Mouse (Mus musculus) liver, embryonic 11.5 days (tissue): ENCODE measurements around the gene Ccdc84. TPM values are rescaled to one million over a fixed set of nuclear protein-coding genes. Genes with fewer than 3 reads are reported as not detected.
"Not testable (repeated sequence)": the region's sequence is repeated elsewhere in the genome, so short reads cannot be mapped to it uniquely, and the experiment has no call there.

Source experiments
- ATAC-seq: fragments of 200-750 bp; cut with Nextera tagmentation; replicated peaks from 2 replicates; pipeline ENCODE4 v1.8.0; 2017; ENCODE audit warnings: moderate number of reproducible peaks, mild to moderate bottlenecking, moderate TSS enrichment, moderate library complexity; ENCODE audit not compliant: low FRiP score
- DNase-seq: peaks from one replicate; pipeline ENCODE4 v3.0.0-alpha.2; 2017; ENCODE audit warnings: low spot score
- H3K27ac ChIP-seq: fragments of 300-500 bp; sonication (generic); 2 replicates; pipeline ENCODE4 v1.5.1; 2014; ENCODE audit warnings: mild to moderate bottlenecking, low read depth, low read length, control low read depth
- H3K27me3 ChIP-seq: fragments of 300-500 bp; sonication (generic); replicated peaks from 2 replicates; pipeline ENCODE4 v1.6.1; 2014; ENCODE audit warnings: low read length, mixed read lengths; ENCODE audit not compliant: control insufficient read depth, insufficient read depth
- H3K36me3 ChIP-seq: fragments of 300-500 bp; sonication (generic); 2 replicates; pipeline ENCODE4 v1.6.1; 2014; ENCODE audit warnings: mild to moderate bottlenecking, low read length, moderate library complexity, mixed read lengths; ENCODE audit not compliant: control insufficient read depth, insufficient read depth
- H3K4me1 ChIP-seq: fragments of 300-500 bp; sonication (generic); replicated peaks from 2 replicates; pipeline ENCODE4 v1.6.1; 2014; ENCODE audit warnings: low read length, mixed read lengths; ENCODE audit not compliant: control insufficient read depth, insufficient read depth
- H3K4me2 ChIP-seq: fragments of 300-500 bp; sonication (generic); 2 replicates; pipeline ENCODE4 v1.6.1; 2014; ENCODE audit warnings: mild to moderate bottlenecking, control low read depth, moderate library complexity
- H3K4me3 ChIP-seq: fragments of 300-500 bp; sonication (generic); 2 replicates; pipeline ENCODE4 v1.5.1; 2014; ENCODE audit warnings: low read depth, low read length, control low read depth
- H3K9ac ChIP-seq: fragments of 300-500 bp; sonication (generic); 2 replicates; pipeline ENCODE4 v1.6.1; 2014; ENCODE audit warnings: low read depth, low read length, control low read depth
- H3K9me3 ChIP-seq: fragments of 300-500 bp; sonication (generic); 2 replicates; pipeline ENCODE4 v1.6.1; 2016; ENCODE audit warnings: low read length, inconsistent platforms, mixed read lengths; ENCODE audit not compliant: control insufficient read depth
- WGBS: fragments of 180-500 bp; shearing (Covaris S2); extraction: QIAGEN DNeasy Blood & Tissue Kit; methylation state at CpG from one replicate; pipeline ENCODE4 v1.1.7; 2014; 5-methylcytosine and 5-hydroxymethylcytosine counted together
- polyA plus RNA-seq: library from polyadenylated mRNA; unstranded; fragments of >200 nt; fragmentation: Nextera tagmentation; extraction: Ambion mirVana; gene quantifications from 2 replicates; pipeline ENCODE4 v1.2.1, GENCODE M21; 2014

The Ccdc84 gene
- polyA plus RNA-seq, 1 experiment from 2014 or later = 26.1 TPM

GRCm38 (mm10) chr9:44412306-44412705 lies 6.1 kb downstream of the Ccdc84 start:
- peak; percentile 17; the same call in 1 of the 2 replicates for ATAC-seq
- Histone ChIP-seq H3K4me2 (no peak overlapping the region), H3K9ac (no peak overlapping the region), H3K4me1 (peaks cover 2% of the 10 kb centered on the region), H3K9me3 (no peaks in the 10 kb centered on the region), H3K36me3 (peaks cover 34% of the 10 kb centered on the region), H3K27me3 (no peaks in the 10 kb centered on the region), H3K4me3 (no peak overlapping the region), H3K27ac (peak overlapping the region; percentile 62)
- no peak for DNase-seq
- 43% methylated on average over 4 of the region's 4 CpGs for WGBS

GRCm38 (mm10) chr9:44411601-44412130 lies 6.7 kb downstream of the Ccdc84 start:
- peaks cover 2% of the 10 kb centered on the region for H3K4me1 ChIP-seq

GRCm38 (mm10) chr9:44410647-44411336 lies 7.6 kb downstream of the Ccdc84 start:
- no peak for DNase-seq
- Histone ChIP-seq H3K4me3 (peak overlapping the region; percentile 6; the same call in 1 of the 2 replicates), H3K9ac (no peak overlapping the region), H3K27me3 (no peaks in the 10 kb centered on the region), H3K36me3 (peaks cover 33% of the 10 kb centered on the region), H3K27ac (peak overlapping the region; percentile 25; the same call in 1 of the 2 replicates), H3K4me1 (peaks cover 2% of the 10 kb centered on the region), H3K9me3 (no peaks in the 10 kb centered on the region), H3K4me2 (peak overlapping the region; percentile 17)
- no peak for ATAC-seq
- WGBS = 83% methylated on average over 2 of the region's 2 CpGs

More at GRCm38 (mm10) chr9:44411601-44412130, 6.7 kb downstream of the Ccdc84 start:
- Histone ChIP-seq H3K4me3 (no peak overlapping the region), H3K27me3 (no peaks in the 10 kb centered on the region), H3K9ac (no peak overlapping the region), H3K27ac (no peak overlapping the region), H3K36me3 (peaks cover 34% of the 10 kb centered on the region), H3K4me2 (no peak overlapping the region), H3K9me3 (no peaks in the 10 kb centered on the region)
- DNase-seq = no peak
- ATAC-seq = no peak
- WGBS = 90% methylated on average over 1 of the region's 1 CpGs

- H3K9ac ChIP-seq = peak overlapping the region; percentile 97
- H3K4me2 ChIP-seq = peak overlapping the region; percentile 74
- not testable (repeated sequence) for ATAC-seq, H3K4me1 ChIP-seq, DNase-seq, H3K27me3 ChIP-seq, H3K9me3 ChIP-seq
- 54% methylated on average over 9 of the region's 9 CpGs for WGBS
- peak overlapping the region; percentile 91 for H3K4me3 ChIP-seq
- peaks cover 44% of the 10 kb centered on the region for H3K36me3 ChIP-seq
- H3K27ac ChIP-seq = peak overlapping the region; percentile 71
Measured at GRCm38 (mm10) chr9:44408693-44409092, 9.7 kb downstream of the Ccdc84 start.

GRCm38 (mm10) chr9:44407752-44408097 lies 10.6 kb downstream of the Ccdc84 start:
- H3K27me3 ChIP-seq = no peaks in the 10 kb centered on the region
- H3K4me1 ChIP-seq = peaks cover 5% of the 10 kb centered on the region
- H3K36me3 ChIP-seq = peaks cover 44% of the 10 kb centered on the region
- no peak for DNase-seq
- WGBS = 1% methylated on average over 24 of the region's 24 CpGs
- H3K27ac ChIP-seq = peak overlapping the region; percentile 71
- ATAC-seq = no peak; the same call in 1 of the 2 replicates
- peak overlapping the region; percentile 97 for H3K9ac ChIP-seq
- no peaks in the 10 kb centered on the region for H3K9me3 ChIP-seq
- peak overlapping the region; percentile 74 for H3K4me2 ChIP-seq
- peak overlapping the region; percentile 91 for H3K4me3 ChIP-seq

- no peaks in the 10 kb centered on the region for H3K27me3 ChIP-seq
- H3K36me3 ChIP-seq = peaks cover 49% of the 10 kb centered on the region
- peak within 1 kb of the TSS; percentile 97 for H3K9ac ChIP-seq
- no peaks in the 10 kb centered on the region for H3K9me3 ChIP-seq
- DNase-seq (peak; percentile 98), ATAC-seq (peak; percentile 94)
- H3K4me1 ChIP-seq = peaks cover 5% of the 10 kb centered on the region
- peak within 1 kb of the TSS; percentile 74 for H3K4me2 ChIP-seq
- peak within 1 kb of the TSS; percentile 91 for H3K4me3 ChIP-seq
- H3K27ac ChIP-seq = peak within 1 kb of the TSS; percentile 71
- under 1% methylated on average over 51 of the region's 51 CpGs for WGBS
Measured at GRCm38 (mm10) chr9:44406906-44407751, 11.2 kb downstream of the Ccdc84 start, which contains the start of the genes Rps25 and Trappc4. TSS of gene Rps25 (plus strand) at chr9:44407139. TSS of gene Trappc4 (minus strand) at chr9:44407600.

GRCm38 (mm10) chr9:44405011-44405410 lies 13.4 kb downstream of the Ccdc84 start:
- peaks cover 58% of the 10 kb centered on the region for H3K36me3 ChIP-seq
- 82% methylated on average over 3 of the region's 3 CpGs for WGBS
- H3K27ac ChIP-seq = no peak overlapping the region

GRCm38 (mm10) chr9:44401081-44401480 lies 17.3 kb downstream of the Ccdc84 start:
- DNase-seq (no peak), ATAC-seq (no peak)
- WGBS = 90% methylated on average over 4 of the region's 4 CpGs
- H3K36me3 ChIP-seq = peaks cover 47% of the 10 kb centered on the region
- H3K27ac ChIP-seq = no peak overlapping the region
- no peaks in the 10 kb centered on the region for H3K27me3 ChIP-seq
- H3K9ac ChIP-seq = no peak overlapping the region
- H3K4me2 ChIP-seq = no peak overlapping the region
- H3K9me3 ChIP-seq = no peaks in the 10 kb centered on the region
- H3K4me3 ChIP-seq = no peak overlapping the region
- peaks cover 17% of the 10 kb centered on the region for H3K4me1 ChIP-seq

More at GRCm38 (mm10) chr9:44405011-44405410, 13.4 kb downstream of the Ccdc84 start:
- no peak overlapping the region for H3K4me3 ChIP-seq
- H3K27me3 ChIP-seq = no peaks in the 10 kb centered on the region
- no peaks in the 10 kb centered on the region for H3K9me3 ChIP-seq
- H3K4me1 ChIP-seq = peaks cover 3% of the 10 kb centered on the region
- ATAC-seq (no peak), DNase-seq (no peak)
- no peak overlapping the region for H3K9ac ChIP-seq
- no peak overlapping the region for H3K4me2 ChIP-seq
